Mouse (Mus musculus) right cerebral cortex, postnatal 14 days (tissue): ENCODE measurements at regions not wholly inside any gene's neighbourhood (a gene's known extent, or its start where the extent isn't known, plus 50 kb on each side); places are given as distances from the start of the nearest gene placed in this dataset.
"Not testable (repeated sequence)": the region's sequence is repeated elsewhere in the genome, so short reads cannot be mapped to it uniquely, and the experiment has no call there.

ENCODE experiments used
- DNase-seq: peaks from one replicate; pipeline ENCODE4 v3.0.0; 2022

GRCm38 (mm10) chr7:60622271-60623249 is 482.5 kb upstream of the Snrpn start:
- DNase-seq = peak; percentile 57

GRCm38 (mm10) chr7:60617070-60617674 is 477.2 kb upstream of the Snrpn start:
- DNase-seq = not testable (repeated sequence)
